Mouse (Mus musculus) urinary bladder, postnatal 25 days (tissue): ENCODE measurements around the gene Klhl8.

ENCODE experiments used
- DNase-seq: peaks from one replicate; pipeline ENCODE4 v3.0.0; 2022; ENCODE audit warnings: low spot score

Gene Klhl8

DNA sequence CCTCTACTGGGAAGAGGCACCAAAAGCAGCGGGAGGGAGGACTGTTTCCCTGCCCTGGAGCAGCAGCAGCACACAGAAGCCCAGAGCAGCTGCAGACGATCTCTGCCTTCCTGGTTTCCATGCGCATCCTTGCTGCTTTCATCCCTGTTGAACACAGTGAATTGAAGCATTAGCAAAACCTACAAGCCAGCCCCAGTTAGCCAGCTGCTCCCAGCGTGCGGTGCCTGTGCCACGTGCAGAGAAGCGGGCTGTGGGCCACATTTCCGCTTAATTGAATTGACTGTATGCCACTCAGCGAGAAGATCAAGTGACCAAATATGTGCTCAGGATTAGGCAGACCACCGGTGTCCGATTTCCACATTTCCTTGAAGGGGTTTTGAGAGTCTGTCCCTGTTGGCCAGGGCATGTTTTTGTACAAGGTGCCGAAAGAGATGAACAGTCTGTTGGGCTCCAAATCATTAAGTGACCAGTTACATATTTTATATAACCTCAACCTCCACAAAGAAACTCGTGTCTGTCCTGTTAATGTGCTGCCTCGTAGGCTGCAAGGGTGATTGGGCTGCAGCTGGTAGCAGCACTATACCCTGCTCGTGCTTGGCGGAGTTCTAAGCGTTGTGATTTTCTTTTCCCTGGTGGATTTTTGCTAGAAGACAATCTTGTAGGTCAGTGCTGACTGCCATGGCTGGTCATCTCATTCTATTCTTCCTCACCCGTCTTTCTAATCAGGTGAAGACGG, 65.5 kb downstream of the Klhl8 start:
- DNase-seq = no peak

DNA sequence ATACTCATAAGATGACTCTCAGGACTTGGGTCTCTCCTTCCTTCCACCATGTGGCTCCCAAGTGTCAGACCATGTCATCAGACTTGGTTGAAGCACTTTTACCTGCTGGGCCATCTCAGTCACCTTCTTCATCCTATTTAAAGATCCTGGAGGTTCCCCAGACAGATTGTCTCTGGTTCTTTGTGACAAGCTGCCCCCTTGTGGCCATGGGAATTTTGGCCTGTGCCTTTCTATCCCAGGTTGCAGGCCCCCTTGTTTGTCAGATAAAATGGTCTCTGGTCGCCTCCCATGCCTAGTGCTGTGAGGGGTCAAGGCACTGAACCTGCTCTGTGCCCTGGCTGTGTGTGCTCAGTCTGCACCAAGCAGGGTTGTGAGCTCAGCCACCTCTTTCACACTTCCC, 67.1 kb downstream of the Klhl8 start:
- peak; percentile 39 for DNase-seq

DNA sequence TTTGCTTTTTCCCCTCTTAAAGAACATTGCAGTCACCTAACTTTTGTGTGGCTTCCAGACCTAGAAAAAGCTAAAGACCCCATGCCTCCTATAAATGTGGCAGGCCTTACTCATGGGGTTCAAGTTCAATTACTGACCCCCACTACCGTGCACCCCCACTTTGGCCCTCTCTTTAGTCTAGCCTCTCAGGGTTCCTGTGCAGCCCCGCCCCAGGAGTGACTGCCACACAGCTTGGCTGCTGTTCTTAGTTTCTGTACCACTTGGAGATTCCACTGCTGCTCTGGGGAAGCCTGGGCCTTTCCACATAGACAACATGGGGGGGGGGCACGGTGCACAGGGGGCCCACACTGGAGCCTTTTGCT, 71.8 kb downstream of the Klhl8 start:
- DNase-seq = no peak

DNA sequence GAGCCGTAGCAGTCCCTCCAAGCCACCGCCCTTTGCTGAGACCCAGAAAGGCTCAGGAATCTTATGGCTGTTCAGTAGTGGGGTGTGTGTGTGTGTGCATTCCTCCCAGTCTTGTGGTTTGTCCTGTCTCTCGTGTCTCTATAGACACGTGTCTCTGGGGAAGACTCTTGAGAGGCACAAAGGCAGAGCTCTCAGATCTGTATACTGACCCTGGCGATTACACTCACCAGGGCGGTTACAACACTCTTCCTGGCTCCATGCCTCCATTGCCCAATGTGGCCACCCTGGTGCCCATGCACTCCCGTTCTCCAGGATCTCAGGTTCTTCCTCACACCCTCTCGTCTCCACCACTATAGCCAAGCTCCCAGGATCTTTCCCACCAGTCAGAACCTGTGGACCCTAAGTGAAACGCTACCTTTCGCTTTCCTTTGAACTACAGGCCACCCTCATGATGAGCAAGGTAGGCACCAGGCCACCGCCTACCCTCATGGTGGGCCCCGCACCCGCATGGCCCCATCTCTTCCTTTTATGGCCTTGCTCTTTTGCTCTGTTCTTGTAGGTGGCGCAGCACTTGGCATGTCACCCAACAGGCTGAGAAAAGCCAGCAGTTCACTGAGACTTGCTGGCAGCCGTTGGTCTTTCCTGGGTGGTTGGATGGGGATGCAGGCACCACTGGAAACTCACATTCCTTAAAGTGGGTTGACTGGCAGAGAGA, 72.4 kb downstream of the Klhl8 start:
- no peak for DNase-seq

DNA sequence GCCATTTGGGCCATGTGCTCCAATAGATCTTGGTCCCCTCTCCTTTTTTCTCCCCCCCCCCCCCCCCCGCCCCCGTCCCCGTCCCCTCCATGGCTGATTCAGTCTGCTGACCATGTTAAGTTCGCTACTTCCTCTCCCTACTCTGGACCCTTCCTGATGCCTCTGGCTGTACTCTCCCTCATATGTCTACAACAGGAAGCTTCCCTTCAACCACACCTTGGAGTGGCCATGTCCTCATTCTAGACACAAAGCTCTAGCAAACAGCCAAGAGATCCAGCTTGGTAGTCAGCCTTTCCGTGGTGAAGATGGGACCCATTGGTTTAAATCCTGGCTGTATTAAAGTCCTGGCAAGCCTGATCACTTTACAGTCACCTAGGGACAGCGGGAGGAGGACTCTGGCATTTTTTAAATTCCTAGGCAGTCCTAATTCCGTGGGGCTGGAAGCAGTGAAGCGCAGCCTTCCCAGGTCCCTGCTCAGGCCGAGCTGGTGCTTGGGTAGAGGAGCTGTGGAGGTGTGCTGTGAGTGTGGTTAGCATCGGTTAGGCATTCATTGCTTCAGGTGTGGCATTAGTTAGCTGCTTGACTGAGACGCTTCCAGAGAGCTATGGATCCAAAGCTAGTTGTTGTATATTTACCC, 74.8 kb downstream of the Klhl8 start:
- no peak for DNase-seq

DNA sequence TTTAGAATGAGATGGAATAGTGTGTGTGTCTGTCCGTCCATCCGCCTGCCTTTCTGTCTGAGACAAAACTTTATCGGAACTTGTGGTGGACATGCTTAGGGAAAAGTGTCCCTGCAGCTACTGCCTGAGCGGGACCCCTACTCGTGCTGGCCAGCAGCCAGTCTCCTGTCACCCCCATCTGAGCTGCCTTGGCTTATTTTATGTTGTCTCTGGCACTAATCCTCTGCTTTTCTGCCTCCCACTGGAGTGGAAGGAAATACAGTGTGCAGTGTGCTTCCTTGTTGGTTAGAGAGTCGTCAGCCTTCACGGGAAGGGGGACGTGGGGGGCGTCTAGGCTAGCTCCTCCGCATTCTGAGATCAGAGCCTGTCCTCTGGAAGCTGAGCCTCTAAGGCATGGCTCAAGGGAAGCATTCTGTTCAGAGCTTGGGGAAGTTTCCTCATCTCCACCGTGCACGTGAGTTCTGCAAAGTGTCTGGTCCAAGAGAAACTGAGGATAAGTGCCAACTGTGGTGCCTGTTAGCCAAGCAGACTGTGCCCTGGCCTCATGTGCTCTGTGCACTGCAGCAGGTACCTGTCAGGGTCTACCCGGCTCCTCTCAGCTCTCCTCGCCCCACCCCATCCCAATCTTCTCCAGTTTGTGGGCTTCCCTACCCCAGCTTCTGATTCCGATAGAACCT, 75.5 kb downstream of the Klhl8 start:
- no peak for DNase-seq

DNA sequence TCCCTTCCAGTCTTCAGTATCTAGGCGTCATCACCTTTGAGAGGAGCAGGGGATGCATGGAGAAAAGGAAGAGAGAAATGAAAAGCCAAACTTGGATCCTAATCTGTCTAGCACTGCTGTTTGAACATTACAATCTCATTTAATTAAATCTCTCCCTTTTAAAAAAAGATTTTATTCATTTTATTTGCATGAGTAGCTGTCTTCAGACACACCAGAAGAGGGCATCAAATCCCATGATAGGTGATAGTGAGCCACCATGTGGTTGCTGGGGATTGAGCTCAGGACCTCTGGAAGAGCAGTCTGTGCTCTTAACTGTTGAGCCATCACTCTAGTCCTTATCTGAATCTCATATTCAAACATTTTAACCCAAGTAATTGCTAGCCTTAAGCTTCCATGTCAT, 80.2 kb downstream of the Klhl8 start:
- no peak for DNase-seq

DNA sequence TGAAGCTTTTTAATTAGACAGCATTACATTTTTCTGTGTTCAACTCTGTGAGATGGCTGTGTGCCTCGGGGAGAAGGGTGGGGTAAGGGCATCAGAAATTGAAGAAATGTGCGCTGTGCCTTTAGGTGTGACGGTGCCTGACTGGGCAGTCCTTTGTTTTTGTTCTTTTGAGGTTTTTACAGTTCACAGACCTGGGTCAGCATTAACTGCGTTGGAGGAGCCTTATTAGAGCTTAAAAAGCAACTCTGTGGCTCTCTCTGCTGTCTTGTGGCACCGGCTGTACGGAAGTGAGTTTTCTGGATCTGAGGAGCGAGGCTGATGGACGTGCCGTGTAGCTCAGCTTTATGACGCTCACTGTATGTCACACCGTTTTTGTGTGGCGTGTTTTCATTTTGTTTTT, 81.9 kb downstream of the Klhl8 start:
- DNase-seq = no peak

DNA sequence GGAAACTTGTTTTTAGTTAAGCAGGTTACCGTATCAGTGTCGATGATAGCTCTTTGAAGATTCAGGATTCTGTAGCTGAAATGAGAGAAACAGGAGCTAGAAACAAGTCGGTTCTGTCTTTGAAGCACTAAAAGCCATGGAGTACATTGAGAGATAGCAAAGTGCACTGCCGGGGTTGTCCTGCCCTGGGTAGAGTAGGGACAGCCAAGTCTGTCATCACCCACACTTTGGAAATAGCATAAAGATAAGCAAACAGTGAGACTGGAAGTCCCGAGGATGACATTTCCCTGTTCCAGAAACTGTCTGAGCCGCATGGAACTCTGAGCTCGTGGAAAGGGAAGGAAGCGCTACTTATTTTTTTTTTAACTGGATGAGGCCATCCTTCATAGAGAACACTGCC, 82.3 kb downstream of the Klhl8 start:
- no peak for DNase-seq

DNA sequence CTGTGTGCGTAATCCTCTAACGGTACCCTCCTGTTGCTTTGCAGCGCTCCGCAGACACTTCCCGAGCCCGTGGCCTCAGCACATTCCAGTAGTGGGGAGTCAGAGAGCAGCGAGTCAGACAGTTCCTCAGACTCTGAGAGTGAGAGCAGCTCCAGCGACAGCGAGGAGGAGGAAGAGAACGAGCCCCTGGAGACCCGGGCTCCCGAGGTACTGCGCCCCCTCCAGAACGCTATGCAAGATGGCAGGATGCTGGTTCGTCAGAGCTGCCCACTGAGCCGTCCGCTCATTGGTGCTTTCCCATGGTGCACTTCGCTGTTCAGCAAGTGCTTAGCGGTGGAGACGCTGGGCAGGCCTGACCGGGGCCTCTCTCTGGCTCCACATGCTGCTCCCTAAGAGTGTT, 82.8 kb downstream of the Klhl8 start:
- DNase-seq = no peak

DNA sequence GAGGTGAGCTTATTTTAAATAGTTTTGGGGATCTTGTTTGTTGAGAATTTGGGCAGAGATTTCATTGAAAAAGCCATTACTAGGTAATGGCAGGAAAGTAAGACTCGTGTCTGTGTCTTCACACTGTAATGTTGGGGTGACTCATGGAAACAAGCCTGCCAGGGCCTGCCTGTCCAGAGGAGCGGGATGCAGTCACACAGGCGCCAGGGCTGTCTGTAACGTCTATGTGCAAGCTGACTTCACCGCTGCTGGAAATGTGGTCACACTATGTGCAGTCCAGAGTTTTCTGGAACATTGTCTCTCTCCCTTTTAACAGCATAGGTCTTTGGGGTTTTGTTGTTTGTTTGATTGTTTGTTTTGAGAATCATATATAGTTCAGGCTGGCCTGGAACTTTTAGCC, 88.1 kb downstream of the Klhl8 start:
- no peak for DNase-seq

DNA sequence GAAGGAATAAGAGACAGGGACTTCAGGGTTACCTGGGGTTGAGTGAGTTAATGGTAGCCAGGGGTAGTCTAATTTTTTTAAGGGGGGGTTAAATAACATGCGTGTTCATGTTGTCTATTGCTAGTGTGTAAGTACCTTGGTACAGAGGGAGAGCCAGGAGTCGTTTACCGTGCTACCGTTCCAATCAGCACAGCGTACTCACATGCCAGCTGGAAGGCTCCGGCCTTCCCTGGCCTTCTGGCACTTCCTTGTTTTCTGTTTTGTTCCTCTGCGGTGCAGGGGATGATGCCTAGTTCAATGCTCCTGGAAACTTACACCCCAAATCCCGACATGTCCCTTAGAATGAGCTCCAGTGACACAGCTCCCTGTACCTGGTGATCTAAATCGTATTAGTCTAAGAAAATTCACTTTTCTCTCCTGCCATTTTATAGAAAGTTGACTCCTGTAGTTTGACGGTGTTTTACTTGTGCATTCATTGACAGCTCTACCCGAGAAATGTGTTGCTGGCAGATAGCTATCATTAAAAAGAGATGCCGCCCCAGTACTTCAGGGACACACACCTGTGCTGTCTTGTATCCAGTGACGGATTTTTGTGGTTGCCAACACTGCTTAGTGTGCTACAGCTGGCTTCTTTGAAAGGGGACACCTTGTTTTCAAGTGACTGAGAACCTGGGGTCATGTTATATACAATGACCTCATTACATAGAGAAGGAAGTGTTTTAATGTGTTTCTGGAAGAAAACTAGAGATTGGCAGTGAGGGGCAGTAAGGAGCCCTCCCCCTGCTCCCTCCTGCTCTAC, 89.4 kb downstream of the Klhl8 start:
- DNase-seq = no peak

DNA sequence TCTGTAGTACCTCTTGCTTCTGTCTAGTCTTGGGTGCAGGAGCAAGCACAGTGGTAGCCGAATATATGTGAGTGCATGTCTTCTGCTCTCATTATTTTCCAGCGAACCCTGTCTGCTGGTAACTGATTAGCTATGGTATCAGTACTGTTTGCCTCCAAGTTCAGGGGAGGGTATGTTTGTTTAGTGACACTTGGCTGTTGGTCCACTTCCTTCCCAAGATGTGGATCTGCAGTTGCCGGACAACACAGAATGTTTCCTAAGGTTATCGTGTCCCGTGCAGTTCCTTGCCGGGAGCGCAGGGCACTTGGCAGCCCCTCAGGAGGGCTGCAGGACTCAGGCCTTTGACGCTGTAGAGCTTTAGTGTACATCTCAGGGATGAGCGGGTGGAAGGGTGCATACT, 90.0 kb downstream of the Klhl8 start:
- no peak for DNase-seq

DNA sequence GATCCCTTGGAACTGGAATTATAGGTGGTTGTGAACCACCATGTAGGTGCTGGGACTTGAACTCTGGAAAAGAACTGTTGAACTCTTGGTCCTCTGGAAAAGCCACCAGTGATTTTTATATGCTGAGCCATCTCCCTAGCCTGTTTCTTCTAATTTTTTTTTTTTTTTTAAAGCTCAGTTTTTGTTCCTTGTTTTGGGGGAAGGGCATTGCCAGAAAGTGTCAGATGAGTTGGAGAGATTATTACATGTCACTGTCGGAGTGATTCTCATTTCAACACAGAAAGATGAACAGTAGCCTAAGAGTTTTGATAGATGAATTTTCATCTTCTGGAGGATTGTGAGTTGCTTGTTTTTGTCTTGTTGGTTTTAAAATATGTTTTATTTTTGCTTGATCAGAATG, 91.4 kb downstream of the Klhl8 start:
- DNase-seq = no peak

DNA sequence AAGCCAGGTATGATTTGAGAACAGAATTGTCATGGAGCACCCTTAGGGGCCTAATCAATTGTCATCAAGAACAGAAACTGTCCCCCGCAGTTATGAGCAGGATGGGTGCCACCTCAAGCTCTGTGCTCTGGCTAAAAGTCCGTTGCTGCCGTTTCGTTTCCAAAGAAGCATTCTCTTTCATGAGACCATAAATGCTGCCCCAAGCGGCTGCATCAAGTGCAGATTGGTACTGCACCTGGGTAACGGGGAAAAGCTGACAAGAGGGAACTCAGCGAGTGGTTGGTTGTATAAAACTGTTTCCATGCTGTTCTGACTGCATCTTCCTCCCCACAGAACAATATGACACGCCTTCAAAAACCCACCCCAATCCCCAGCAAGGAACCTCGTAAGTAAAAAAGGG, 92.5 kb downstream of the Klhl8 start:
- no peak for DNase-seq

DNA sequence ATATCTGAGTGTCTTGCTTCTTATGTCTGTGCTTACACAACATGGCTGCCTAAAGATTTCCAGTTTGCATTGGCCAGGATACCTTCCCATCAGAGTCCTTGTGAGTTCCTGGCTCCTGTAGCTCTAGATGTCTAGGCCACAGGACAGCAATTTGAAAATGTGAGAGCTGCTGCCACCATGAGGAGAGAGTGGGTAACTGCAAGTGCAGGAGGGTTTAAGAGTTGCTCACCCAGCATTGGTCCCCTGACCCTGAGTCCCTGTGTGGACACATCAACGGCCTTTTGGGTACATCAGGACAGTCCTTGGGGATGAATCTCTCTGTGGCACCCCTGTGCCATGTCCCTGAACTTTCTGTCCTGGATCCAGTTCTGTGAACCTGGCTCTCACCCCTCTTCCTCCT, 93.3 kb downstream of the Klhl8 start:
- peak; percentile 64 for DNase-seq

DNA sequence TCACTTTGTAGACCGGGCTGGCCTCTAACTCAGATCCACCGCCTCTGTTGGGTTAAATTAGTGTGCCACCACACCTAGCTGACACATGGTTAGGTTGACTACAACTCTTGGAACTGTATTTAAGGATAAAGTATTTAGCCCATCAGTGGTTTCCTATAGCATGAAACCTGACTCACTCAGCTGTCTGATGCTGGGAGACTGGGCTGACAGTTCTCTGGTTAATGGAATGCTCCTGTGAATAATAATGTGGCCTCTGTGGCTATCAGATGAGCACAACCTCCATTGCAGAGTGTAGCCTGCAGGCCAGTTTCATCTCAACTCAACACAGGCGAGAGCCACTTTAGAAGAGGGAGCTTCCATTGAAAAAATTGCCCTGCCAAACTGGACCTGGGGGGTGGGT, 94.3 kb downstream of the Klhl8 start:
- no peak for DNase-seq

DNA sequence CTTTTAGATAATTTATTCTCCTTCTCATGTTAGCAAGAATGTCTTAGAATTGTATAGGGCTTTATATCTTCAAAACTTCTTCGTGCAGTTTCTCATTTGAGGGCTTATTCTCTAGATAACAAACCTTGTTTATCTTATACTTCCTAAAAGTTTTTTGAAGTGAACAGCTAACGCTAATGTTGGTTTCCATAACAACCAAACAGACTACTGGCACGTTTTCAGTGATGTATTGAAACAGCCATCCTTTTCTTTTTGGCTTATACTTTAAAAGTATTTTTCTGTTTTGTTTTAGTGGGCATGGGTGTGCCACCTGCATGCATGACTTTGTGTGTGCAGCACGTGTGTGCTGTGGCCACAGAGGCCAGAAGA, 95.8 kb downstream of the Klhl8 start:
- no peak for DNase-seq

DNA sequence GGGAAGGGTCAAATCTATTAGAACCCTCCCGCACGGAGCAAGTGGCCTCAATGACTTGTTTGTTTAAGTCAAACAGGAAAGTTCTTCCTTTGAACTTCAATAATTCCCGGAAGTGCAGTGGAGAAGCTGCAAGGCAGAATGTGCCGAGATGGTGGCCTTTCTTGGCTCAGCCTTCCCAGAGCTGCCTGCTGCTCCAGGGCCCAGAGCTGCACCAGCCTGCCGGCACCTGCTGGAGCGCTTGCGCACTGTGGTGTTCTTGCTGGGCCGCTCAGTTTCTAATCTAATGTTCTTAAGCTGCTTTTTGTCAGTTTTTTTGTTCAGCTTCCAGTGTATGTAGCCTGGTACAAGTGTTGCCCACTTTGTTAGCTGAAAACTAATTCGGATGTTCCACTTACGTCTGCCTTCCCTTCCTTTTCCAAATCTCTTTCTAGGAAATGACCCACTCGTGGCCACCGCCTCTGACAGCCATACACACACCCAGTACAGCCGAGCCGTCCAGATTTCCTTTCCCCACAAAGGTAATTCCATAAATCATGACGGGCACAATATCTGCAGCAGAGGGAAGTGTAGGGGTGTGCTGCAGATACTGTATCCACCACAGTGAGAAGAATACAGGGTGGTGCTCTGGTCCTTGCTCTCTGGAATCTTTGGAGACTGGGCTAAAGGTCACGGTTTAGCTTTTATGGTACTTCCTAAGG, 96.4 kb downstream of the Klhl8 start:
- DNase-seq = no peak

DNA sequence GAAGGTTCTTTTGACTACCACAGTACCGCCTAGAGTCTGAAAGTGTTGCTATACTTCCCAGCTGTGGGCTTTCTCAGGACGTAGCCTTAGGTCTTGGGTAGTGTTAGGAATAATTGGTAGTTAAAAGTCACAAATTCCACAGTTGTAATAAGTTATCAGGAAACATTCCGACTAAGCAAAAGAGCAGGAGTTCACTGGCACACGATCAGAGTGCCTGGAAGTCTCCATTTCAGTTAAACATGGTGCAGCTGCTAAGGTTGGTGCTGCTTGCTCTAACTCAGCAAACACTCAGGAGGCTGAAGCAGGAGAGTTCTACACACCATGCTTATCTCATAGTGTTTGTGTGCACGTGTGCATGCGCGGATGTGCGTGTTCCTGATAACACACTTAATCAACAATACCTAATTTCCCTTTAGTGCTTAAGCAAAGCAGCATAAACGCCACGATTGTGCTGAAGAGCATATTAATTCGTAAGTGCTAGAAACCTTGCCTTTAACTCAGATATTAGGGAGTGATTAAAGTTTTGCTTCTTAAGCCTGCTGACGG, 97.0 kb downstream of the Klhl8 start:
- DNase-seq = no peak

DNA sequence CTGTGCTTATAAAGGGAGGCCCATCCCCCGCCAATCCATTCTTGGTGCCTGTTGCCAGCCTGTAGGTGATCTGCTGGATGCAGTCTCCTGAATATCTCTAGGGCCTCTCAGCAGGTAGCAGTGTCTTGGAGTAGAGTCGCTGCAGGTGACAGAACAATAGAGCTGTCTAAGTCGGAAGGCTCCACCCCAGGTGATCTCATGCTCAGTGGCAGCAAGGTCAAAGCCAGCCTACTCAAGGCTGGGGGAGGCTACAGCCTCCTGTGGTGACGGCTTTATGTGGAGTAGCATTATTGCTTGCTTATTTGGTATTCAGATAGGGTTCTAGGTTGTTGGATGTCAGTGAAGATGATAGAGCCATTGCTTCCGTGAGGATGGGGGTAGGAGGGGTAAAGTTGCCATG, 97.8 kb downstream of the Klhl8 start:
- DNase-seq = no peak
